Mouse (Mus musculus) yolk sac, embryonic 10.5 days (tissue): ENCODE results near the gene Zbtb7b.
A peak's percentile ranks its signal among the peaks of the same experiment; 100 is the strongest.

Experiments
- DNase-seq: peaks from one replicate; pipeline ENCODE4 v3.0.0-alpha.2; 2017; ENCODE audit warnings: low spot score

Zbtb7b gene

GRCm38 (mm10) chr3:89388901-89389740 lies 5.5 kb downstream of the Zbtb7b start:
- no peak for DNase-seq

DNA sequence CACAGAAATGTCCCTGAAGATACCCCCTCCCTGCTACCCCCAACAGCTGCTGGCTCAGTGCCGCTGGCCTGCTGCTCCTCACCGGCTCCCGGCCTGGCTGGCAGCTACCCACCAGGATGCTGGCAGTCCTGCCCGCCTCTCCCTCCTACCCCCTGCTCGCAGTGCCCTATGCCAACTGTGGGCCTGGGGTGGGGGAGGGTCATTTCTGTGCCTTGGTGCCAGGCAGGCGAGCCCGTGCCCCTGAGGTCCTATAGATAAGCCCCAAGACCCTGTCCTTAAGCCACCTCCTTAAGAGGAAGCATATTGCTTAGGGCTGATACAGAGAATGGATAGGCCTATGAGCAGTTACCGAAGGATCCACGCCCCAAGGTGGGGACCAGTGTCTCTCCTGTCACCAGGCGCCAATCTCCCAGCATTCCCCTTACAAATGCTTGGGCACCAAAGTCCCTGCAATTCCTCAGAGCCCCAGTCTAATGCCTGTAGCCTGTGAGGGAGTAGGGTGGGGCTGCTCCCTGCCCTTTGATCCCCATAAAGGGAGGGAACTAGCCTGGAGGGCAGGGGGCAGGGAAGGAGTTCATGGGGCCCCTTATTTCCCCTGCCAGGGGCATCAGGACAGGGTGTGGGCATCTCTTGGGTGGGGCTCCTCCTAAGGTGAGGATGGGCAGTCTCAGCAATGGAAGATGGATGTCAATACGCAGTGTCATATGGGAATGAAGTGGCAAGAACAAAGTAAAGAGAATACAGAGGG lies 6.3 kb downstream of the Zbtb7b start:
- DNase-seq, result no peak

DNA sequence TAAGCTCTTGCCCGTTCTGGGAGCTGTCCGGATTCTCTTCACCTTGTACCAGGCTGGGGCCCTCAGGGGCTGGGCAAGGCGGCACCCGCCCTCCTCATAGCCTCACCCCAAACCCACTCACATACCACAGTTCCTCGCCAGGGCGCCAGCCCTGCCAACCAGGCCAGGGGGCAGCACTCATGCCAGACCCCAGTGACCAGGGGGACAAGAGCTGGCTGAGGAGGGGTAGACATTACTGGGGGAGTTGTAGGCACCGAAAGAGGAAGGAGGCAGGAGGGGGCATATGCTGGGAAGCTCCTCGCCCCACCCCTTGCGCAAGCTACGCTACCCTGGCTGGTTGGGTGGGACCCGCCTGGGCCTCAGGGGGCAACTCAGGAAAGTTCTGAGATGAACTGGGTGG lies 6.9 kb downstream of the Zbtb7b start:
- no peak for DNase-seq

- DNase-seq, result no peak
Measured at GRCm38 (mm10) chr3:89386438-89387420, 7.8 kb downstream of the Zbtb7b start.

- no peak for DNase-seq
Measured at GRCm38 (mm10) chr3:89385451-89385850, 9.1 kb downstream of the Zbtb7b start.

DNA sequence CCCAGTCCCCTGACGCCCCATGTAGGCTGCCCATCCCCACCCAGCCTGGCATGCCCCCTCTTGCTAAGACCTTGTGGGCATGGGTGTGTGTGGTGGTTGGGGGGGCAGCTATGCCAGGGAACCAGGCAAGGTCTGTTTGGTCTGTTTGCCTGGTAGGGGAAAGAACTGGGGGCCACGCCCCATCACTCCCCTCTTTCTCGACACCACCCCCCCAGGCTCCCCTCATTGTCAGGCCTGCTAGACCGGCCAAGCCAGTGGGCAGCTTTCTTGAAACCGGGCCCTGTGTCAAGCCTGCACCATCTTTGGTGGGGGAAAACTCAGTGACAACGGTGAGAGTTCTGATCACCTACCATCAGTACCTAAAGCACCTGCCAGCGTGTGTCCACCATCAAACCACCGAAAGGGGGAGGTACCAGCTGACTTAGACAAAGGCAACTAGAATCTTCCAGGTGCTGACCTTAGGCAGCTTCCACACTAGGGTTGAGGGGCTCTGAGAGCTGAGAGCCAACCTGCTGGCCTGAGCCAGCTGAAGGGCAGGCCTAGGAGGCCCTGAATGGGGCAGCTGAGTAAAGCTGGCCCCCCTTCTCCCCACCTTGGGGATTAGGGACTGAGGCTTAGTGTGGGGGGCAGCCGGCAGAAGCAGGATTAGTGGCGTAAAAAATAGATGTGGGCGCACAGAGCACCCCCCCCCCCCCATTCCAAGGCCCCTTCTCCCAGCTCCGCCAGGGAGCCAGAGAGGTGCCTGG lies 10.1 kb downstream of the Zbtb7b start:
- no peak for DNase-seq

GRCm38 (mm10) chr3:89383651-89384255 lies 10.8 kb downstream of the Zbtb7b start:
- DNase-seq, result no peak

GRCm38 (mm10) chr3:89382950-89383349 lies 11.6 kb downstream of the Zbtb7b start:
- DNase-seq, result no peak

DNA sequence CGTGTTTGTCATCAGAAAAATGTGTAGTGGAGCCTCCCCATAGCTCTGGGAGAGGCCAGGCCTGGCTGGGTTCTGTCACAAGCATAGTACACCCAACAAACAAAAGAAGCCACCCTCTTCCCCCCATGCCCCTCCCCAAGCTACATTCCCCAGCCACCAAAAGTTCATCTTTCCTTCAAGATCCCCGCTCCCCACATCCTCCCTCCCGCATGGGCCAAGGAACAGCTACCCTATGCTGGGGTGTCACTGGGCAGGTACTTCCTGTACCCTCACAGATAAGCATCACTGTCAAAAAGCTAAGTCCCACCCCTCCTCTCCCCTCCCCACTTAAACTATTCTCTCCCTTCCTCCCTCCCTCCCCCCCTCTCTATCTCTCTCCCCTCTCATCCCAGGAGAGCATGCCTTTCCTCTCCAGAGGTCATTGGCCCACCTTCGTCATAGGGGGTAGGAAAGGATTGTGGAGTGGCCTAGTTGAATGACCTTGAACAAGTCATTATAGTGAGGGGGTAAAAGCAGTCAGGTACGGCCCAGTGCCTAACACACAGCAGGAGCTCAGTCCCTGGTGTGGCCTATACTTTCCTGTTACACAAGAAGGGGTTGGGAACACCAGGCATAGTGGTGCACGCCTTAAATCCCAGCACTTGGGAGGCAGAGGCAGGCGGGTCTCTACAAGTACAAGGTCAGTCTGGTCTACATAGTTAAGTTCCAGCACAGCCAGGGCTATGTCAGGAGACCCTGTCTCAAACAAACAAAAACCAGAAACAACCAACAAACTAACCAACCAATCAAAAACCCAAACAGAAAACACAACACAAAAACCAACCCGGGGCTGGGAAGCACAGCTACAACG lies 12.3 kb downstream of the Zbtb7b start:
- DNase-seq, result no peak

DNA sequence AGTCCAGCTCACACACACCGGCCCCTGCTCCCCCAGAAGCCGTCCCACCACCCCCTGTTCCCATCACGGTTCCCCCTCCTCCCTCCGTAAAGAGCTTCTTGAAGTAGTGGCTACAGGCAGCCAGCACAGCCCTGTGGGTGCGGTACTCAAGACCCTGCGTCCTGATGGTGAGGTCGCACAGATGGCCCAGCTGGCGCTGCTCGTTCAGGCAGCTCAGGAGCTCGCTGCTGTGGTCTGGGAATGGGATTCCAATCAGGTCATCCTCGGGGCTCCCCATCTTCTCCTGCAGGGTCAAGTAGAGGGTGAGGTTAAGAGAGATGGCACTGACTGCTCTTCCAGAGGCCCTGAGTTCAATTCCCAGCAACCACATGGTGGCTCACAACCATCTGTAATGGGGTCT lies 13.3 kb downstream of the Zbtb7b start:
- no peak for DNase-seq

- no peak for DNase-seq
Measured at GRCm38 (mm10) chr3:89380711-89381110, 13.9 kb downstream of the Zbtb7b start.

GRCm38 (mm10) chr3:89380291-89380690 lies 14.3 kb downstream of the Zbtb7b start:
- DNase-seq, result no peak

GRCm38 (mm10) chr3:89379388-89380131 lies 15.0 kb downstream of the Zbtb7b start:
- DNase-seq, result no peak

DNA sequence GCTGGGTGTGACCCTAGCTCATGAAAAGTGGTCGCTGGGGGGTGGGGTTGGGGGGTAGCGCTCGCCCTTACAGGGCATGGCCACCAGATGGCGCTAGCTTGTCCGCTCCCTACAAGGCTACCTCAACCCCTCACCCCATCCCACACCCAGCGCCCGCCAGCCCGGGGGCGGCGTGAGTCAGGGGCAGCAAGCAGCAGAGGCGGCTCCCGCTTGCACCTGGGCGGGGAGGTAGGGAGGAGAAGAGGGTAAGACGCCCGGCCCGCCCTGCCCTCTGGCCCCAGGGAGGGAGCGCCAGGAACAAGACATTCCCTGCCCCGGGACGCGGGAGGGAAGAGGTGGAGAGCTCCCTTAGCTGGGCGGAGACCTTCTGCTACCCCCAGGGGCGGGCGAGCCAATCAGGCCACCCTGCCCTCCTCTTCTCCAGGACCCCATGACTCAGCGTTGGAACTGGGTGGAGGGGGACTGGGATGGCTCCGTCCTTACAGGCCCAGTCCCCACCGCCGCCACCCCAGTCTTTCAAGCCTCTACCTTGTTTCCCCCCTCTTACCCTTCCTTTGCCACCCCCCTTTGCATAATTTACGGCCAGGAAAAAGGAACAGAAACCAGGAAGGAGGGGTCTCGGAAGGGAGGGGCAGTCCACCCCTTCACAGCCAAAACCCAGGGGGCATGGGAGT lies 16.0 kb downstream of the Zbtb7b start:
- peak; percentile 87 for DNase-seq

DNA sequence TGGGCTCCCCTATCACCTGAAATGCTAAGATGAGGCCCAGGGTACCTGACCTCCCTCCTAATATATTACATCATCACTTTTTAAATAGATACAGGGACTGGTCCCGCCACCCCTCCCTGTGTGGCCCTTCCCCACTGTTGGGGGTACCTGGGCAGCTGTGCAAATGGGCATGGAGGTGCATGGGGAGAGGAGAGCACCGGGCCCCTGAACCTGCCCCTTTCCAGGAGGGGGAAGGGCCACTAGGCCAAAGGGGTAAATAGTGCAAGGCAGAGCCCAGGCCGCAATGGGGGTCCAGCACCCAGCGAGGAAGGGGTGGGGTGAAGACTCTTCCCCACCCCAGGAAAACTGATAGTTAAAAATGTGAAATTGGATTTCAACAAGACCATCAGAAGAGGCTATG lies 16.7 kb downstream of the Zbtb7b start:
- no peak for DNase-seq

DNA sequence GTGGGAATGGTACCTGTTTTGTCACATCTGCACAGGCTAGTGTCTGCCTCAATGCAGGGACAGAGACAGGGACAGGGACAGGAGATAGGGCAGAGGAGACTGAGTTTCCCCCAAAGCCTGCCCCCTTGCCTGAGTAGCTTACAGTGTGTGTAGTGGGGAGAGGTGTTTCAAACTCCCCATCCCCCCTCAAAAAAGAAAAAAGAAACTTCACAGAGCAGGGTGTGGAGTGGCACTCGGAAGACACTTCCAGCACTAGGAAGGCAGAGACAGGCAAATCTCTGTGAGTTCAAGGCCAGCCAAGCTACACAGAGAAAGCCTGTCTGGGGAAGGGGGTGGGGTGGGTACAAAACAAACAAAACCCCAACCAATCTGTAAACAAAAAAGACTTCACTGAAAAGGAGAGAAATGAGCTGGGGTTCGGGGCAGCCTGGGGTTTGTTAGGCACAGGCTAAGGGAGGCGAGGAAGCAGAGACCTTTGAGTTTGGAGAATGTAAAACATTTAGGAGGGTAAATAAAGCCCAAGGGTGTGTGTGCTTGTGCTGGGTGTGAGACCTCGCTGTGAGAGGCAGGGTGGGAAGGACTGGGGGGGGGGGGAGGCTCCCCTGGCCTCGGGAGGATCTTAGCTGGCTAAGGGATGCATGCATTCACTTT lies 20.9 kb downstream of the Zbtb7b start:
- DNase-seq, result no peak

- peak; percentile 59 for DNase-seq
Measured at GRCm38 (mm10) chr3:89367338-89367737, 27.2 kb downstream of the Zbtb7b start.
